Mouse (Mus musculus) embryonic facial prominence, embryonic 11.5 days (tissue): ENCODE measurements around the gene Atf4. TPM values are rescaled to one million over a fixed set of nuclear protein-coding genes. Genes with fewer than 3 reads are reported as not detected.

Experiments used
- ATAC-seq: fragments of 200-750 bp; cut with Nextera tagmentation; replicated peaks from 2 replicates; pipeline ENCODE4 v1.8.0; 2017; ENCODE audit warnings: low read depth; ENCODE audit not compliant: insufficient number of reproducible peaks, low FRiP score, low TSS enrichment
- DNase-seq: peaks from one replicate; pipeline ENCODE4 v3.0.0-alpha.2; 2015; ENCODE audit warnings: low spot score
- H3K27ac ChIP-seq: fragments of 300-500 bp; sonication (generic); replicated peaks from 2 replicates; pipeline ENCODE4 v1.5.1; 2014; ENCODE audit warnings: mild to moderate bottlenecking, low read depth, low read length, control low read depth
- H3K27me3 ChIP-seq: fragments of 300-500 bp; sonication (generic); 2 replicates; pipeline ENCODE4 v1.6.1; 2014; ENCODE audit warnings: mild to moderate bottlenecking, low read length, moderate library complexity, mixed read lengths; ENCODE audit not compliant: control insufficient read depth, insufficient read depth
- H3K36me3 ChIP-seq: fragments of 300-500 bp; sonication (generic); replicated peaks from 2 replicates; pipeline ENCODE4 v1.6.1; 2014; ENCODE audit warnings: low read depth, mild to moderate bottlenecking, low read length, moderate library complexity, mixed read lengths; ENCODE audit not compliant: control insufficient read depth, insufficient read depth
- H3K4me1 ChIP-seq: fragments of 300-500 bp; sonication (generic); 2 replicates; pipeline ENCODE4 v1.6.1; 2014; ENCODE audit warnings: low read length, mixed read lengths; ENCODE audit not compliant: control insufficient read depth, insufficient read depth
- H3K4me2 ChIP-seq: fragments of 300-500 bp; sonication (generic); 2 replicates; pipeline ENCODE4 v1.6.1; 2014; ENCODE audit warnings: low read depth, mild to moderate bottlenecking, control low read depth, low read length, moderate library complexity
- H3K4me3 ChIP-seq: fragments of 300-500 bp; sonication (generic); 2 replicates; pipeline ENCODE4 v1.5.1; 2014; ENCODE audit warnings: low read depth, low read length, control low read depth
- H3K9ac ChIP-seq: fragments of 300-500 bp; sonication (generic); replicated peaks from 2 replicates; pipeline ENCODE4 v1.6.1; 2014; ENCODE audit warnings: mild to moderate bottlenecking, control low read depth, low read length
- H3K9me3 ChIP-seq: fragments of 300-500 bp; sonication (generic); replicated peaks from 2 replicates; pipeline ENCODE4 v1.6.1; 2016; ENCODE audit warnings: mild to moderate bottlenecking, low read length, inconsistent platforms, mixed read lengths; ENCODE audit not compliant: control insufficient read depth
- WGBS: fragments of 180-500 bp; shearing (Covaris S2); extraction: QIAGEN DNeasy Blood & Tissue Kit; methylation state at CpG from one replicate; pipeline ENCODE4 v1.1.7; 2014; 5-methylcytosine and 5-hydroxymethylcytosine counted together
- polyA plus RNA-seq: library from polyadenylated mRNA; unstranded; fragments of >200 nt; fragmentation: Nextera tagmentation; extraction: Ambion mirVana; gene quantifications from 2 replicates; pipeline ENCODE4 v1.2.1, GENCODE M21; 2014

The Atf4 gene
- polyA plus RNA-seq, 1 experiment from 2014 or later: 123 TPM

DNA sequence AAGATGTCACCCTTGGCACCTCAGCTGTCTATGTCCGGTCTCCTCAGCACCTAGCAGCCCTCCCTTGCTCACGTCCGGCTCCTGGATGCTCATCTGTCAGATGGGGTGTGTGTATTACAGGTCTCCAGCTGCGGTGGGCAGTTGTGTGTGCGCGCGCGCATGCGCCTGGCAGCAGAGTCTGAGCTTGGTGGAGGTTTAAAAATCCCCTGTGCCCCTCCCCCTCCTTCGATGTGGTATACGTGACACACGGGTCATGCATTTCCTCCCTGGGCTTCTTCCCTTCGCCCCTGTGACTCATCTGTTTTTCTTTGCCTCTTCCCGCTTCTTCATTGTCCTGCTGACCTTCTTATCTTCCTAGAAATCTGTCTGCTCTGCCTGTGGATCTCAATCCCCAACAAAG, 35.8 kb upstream of the Atf4 start:
- Histone ChIP-seq H3K27ac (no peak overlapping the region), H3K36me3 (no peaks in the 10 kb centered on the region), H3K4me2 (no peak overlapping the region), H3K27me3 (no peaks in the 10 kb centered on the region), H3K4me1 (peaks cover 3% of the 10 kb centered on the region; the same call in 1 of the 2 replicates), H3K4me3 (no peak overlapping the region), H3K9ac (no peak overlapping the region), H3K9me3 (no peaks in the 10 kb centered on the region)
- no peak for ATAC-seq
- 45% methylated on average over 14 of the region's 14 CpGs for WGBS
- DNase-seq: peak; percentile 53

DNA sequence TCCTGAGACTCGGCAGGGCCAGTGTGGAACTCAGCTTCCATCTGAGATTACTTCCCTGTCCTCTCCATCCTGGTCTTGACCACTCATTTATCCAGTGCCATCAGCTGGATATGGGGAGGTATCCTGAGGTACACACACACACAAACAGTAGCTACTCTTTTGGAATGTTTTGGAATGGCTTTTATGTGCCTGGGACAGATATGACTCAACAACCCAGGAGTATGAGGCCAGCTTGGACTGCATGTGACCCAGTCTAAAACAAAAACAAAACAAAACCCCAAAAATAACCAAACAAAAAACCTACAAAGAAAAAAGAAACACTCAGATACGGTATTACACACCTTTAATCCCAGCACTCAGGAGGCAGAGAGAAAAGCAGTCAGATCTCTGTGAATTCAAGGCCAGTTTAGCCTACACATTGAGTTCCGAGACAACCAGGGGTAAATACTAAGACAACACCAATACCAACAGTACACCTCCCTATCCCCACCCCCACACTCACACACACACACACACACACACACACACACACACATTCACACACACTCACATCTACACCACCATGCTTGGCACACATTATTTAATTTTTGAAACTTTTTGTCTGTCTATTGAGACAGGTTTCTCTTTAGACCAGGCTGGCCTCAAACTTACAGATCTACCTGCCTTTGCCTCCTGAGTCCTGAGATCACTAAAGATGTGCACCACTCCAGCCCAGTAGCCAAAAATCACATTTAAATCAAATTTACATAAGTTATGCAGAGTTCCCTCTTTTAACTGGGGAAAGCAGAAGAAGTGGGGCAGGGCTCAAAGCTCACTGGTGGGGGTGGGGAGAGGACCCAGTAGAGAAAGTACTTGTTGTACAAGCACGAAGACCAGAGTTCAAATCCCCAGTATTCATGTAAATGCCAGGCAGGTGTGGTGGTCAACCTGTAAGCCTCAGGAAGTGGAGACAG, 35.0 kb upstream of the Atf4 start:
- no peak overlapping the region for H3K4me3 ChIP-seq
- ATAC-seq: no peak
- H3K9me3 ChIP-seq: no peaks in the 10 kb centered on the region
- no peak for DNase-seq
- no peak overlapping the region for H3K9ac ChIP-seq
- no peaks in the 10 kb centered on the region for H3K36me3 ChIP-seq
- no peaks in the 10 kb centered on the region for H3K27me3 ChIP-seq
- H3K27ac ChIP-seq: no peak overlapping the region
- H3K4me2 ChIP-seq: no peak overlapping the region
- H3K4me1 ChIP-seq: peaks cover 3% of the 10 kb centered on the region; the same call in 1 of the 2 replicates
- WGBS: 56% methylated on average over 4 of the region's 4 CpGs

DNA sequence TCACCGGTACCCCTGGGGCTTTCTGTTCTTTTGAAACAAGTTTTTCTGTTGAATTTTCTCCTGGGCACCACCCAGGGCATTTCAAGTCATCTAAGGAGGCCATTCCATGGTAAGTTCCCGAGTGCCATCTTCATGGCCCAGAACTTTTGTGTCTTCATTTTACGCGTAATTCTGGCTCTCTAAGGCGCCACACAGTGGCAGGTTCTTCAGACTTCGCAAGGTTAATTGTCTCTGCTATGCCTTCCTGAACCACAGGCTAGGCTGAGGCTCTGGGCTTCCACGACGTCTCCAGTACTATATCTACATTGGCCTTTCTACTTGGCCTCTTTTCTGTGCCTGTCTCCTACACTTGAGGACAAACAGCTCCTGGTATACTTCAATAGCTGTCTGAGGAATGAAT, 34.0 kb upstream of the Atf4 start:
- no peak overlapping the region for H3K27ac ChIP-seq
- DNase-seq (no peak), ATAC-seq (no peak)
- H3K36me3 ChIP-seq: no peaks in the 10 kb centered on the region
- H3K4me3 ChIP-seq: no peak overlapping the region
- H3K9me3 ChIP-seq: no peaks in the 10 kb centered on the region
- WGBS: 71% methylated on average over 8 of the region's 8 CpGs
- H3K9ac ChIP-seq: no peak overlapping the region
- H3K27me3 ChIP-seq: no peaks in the 10 kb centered on the region
- peaks cover 3% of the 10 kb centered on the region; the same call in 1 of the 2 replicates for H3K4me1 ChIP-seq
- no peak overlapping the region for H3K4me2 ChIP-seq

DNA sequence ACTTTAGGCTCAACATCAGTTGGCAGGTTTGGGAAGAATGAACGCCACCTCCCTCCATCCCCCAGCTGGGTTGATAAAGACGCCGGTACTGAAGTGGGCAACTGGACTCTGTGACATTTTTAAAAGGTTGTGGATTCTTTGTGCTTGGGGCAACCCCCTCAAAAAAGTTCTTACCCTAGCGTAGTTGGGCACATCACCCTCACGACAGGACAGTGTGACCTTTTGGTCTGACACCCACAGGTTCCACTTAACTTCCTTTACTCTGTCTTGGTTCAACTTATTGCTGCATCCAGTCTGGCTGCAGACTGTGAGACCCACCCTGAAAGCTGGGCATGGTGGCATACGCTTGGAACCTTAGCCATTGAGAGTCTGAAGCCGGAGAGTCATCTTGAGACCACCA, 31.2 kb upstream of the Atf4 start:
- Histone ChIP-seq H3K27ac (no peak overlapping the region), H3K4me1 (peaks cover 3% of the 10 kb centered on the region; the same call in 1 of the 2 replicates), H3K9me3 (no peaks in the 10 kb centered on the region), H3K27me3 (no peaks in the 10 kb centered on the region), H3K4me2 (no peak overlapping the region), H3K36me3 (no peaks in the 10 kb centered on the region), H3K9ac (no peak overlapping the region), H3K4me3 (no peak overlapping the region)
- no peak for DNase-seq
- ATAC-seq: no peak
- 92% methylated on average over 7 of the region's 7 CpGs for WGBS

DNA sequence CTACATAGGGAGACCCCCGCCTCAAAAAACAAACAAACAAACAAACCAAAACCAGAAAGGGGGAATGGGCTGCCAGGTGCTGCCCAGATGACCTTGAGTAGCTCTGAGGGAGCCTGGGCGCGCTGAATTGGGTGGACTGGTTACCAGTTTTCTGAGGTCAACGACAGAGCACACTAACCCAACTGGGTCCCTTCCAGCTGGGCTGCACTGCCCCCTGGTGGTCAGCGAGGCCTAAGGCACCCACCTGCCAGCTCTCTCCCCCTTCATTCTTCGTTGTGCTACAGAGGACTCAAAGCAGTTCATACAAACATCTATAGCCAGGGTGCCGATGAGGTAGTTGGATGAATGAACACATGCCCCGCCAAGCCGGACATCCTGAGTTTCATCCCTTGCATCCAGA, 29.8 kb upstream of the Atf4 start:
- no peak overlapping the region for H3K4me2 ChIP-seq
- no peaks in the 10 kb centered on the region for H3K4me1 ChIP-seq
- DNase-seq (peak; percentile 80), ATAC-seq (0 out of 2 replicates have a peak, but pooled peaks have one; percentile 17)
- H3K9ac ChIP-seq: no peak overlapping the region
- H3K9me3 ChIP-seq: no peaks in the 10 kb centered on the region
- no peak overlapping the region for H3K4me3 ChIP-seq
- H3K36me3 ChIP-seq: no peaks in the 10 kb centered on the region
- H3K27ac ChIP-seq: no peak overlapping the region
- WGBS: 28% methylated on average over 9 of the region's 9 CpGs
- no peaks in the 10 kb centered on the region for H3K27me3 ChIP-seq

DNA sequence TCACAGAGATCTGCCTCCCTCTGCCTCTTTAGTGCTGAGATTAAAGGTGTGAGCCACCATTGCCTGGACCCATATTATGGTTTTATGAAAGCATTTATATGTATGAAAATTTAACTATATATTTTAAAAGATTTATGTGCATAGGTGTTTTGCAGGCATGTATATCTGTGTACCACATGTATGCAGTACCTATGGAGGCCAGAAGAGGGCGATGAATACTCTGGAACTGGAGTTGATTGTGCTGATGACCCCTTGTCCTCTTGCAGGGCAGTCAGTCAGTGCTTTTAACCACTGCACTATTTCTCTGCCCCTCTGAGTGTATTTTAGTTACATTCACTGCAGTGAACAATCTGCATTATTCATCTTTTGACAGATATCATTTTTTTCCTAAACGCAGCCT, 29.2 kb upstream of the Atf4 start:
- peak; percentile 69 for DNase-seq
- Histone ChIP-seq H3K27ac (no peak overlapping the region), H3K9me3 (no peaks in the 10 kb centered on the region), H3K4me1 (no peaks in the 10 kb centered on the region), H3K36me3 (no peaks in the 10 kb centered on the region), H3K9ac (no peak overlapping the region), H3K27me3 (no peaks in the 10 kb centered on the region), H3K4me3 (no peak overlapping the region), H3K4me2 (no peak overlapping the region)
- no peak for ATAC-seq
- WGBS: 48% methylated on average over 2 of the region's 2 CpGs

DNA sequence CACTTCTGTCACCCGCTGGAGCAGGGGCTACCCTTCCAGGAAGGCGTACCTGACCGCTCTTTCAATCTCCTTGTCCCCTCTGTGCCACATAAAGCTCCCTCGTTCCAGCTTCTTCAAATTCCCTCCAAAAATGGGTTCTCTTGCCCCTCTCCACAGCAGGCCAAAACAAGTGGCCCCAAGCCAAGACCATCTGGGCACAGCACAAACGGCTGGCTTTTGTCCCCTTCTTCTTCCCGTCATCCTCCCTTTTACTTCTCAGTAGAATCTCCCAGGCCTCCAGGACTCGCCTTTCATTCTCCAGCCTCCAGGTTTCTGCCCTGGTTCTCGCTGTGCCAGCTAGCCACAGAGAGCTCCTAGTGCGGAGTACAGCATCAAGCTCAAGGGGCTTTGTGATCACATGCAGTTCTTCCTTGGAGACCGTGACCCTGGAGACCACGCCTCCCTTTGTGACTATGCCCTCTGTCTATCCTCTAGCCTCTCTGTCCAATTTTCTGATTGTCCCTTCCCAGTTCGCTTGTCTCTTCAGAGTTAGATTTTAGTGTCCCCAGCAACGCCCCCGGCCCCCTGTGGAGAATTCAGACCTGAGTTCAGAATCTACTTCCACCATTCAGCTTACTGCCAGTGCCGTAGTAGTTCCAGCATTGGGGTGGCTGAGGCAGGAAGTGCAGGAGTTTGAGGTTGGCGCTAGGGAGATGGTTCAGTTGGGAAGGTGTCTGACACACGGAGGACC, 26.7 kb upstream of the Atf4 start:
- no peaks in the 10 kb centered on the region for H3K36me3 ChIP-seq
- H3K4me1 ChIP-seq: no peaks in the 10 kb centered on the region
- H3K4me3 ChIP-seq: no peak overlapping the region
- no peak overlapping the region for H3K27ac ChIP-seq
- 76% methylated on average over 17 of the region's 17 CpGs for WGBS
- ATAC-seq: no peak
- H3K9ac ChIP-seq: no peak overlapping the region
- no peaks in the 10 kb centered on the region for H3K27me3 ChIP-seq
- DNase-seq: no peak
- H3K9me3 ChIP-seq: no peaks in the 10 kb centered on the region
- H3K4me2 ChIP-seq: no peak overlapping the region

DNA sequence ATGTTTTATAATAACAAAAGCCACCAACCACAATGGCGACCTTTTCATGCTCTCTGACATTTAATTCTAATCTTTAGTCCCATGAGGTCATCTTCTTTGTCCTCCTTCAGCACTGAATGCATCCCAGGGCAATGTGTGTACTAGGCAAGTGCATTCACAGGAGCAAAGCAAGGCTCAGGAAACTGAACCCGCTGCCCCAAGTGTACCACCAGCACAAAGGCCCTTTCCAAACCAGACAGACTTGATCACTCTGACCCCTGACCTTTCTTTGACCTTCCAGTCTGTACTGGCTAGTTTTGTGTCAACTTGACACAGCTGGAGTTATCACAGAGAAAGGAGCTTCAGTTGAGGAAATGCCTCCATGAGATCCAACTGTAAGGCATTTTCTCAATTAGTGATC, 22.7 kb upstream of the Atf4 start:
- Histone ChIP-seq H3K4me3 (no peak overlapping the region), H3K27ac (no peak overlapping the region), H3K9ac (no peak overlapping the region), H3K4me1 (no peaks in the 10 kb centered on the region), H3K36me3 (no peaks in the 10 kb centered on the region), H3K27me3 (no peaks in the 10 kb centered on the region), H3K4me2 (no peak overlapping the region), H3K9me3 (no peaks in the 10 kb centered on the region)
- WGBS: 50% methylated on average over 2 of the region's 2 CpGs
- peak; percentile 8 for DNase-seq
- ATAC-seq: no peak
